27 mouse cellular contexts compared by ENCODE assay signal in the genomic region with DNA sequence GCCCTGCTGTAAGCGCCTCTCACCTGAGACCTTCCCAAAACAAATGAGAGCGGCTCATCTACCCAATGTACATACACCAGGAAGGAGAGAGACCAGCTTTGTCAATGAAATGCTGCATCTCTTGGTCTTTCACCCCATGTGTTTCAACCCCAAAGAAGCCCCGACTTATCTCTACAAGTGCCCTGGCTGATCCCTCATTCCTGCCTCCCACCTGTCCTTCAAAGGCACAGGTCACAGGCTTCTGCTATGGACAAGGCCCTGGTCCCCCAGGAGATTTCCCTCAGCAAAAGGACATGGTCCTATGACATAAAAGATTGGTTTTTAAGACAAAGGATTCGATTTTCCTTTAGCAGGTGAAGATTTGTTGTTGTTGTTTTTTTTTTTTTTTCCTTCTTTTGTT.
DNase-seq lines count a peak whose midpoint lies in the region; ATAC-seq lines count a peak whose summit lies in the region.
"Had no signal": no experiment of that assay in that cellular context is flagged by ENCODE, and none has a peak within 500 bp of the region (broad histone marks: within the 10 kb centered on the region; RNA-seq: fewer than 3 reads in every experiment).

No protein-coding gene starts in this region.

- H3K9me3 ChIP-seq in forebrain, embryonic 11.5 days (ENCODE audit: control insufficient read depth, low read length) = no peaks in the 10 kb centered on the region
- no peaks in the 10 kb centered on the region for H3K9me3 ChIP-seq in forebrain, embryonic 12.5 days
- H3K9me3 ChIP-seq in hindbrain, embryonic 10.5 days = no peaks in the 10 kb centered on the region
- H3K9me3 ChIP-seq in hindbrain, embryonic 16.5 days (ENCODE audit: control insufficient read depth, low read length) = no peaks in the 10 kb centered on the region
- H3K9me3 ChIP-seq in midbrain, embryonic 12.5 days = no peaks in the 10 kb centered on the region
- H3K9me3 ChIP-seq in midbrain, embryonic 16.5 days (replicated peaks; ENCODE audit: control insufficient read depth, low read length, poor library complexity, severe bottlenecking) = no peaks in the 10 kb centered on the region
- H3K9me3 ChIP-seq: embryonic facial prominence, embryonic 13.5 days; forebrain, embryonic 15.5 days; heart, embryonic 13.5 days; hindbrain, embryonic 13.5 days had no signal

- H3K4me2 ChIP-seq in forebrain, embryonic 11.5 days (ENCODE audit: low read depth, low read length, severe bottlenecking) = no peak overlapping the region
- no peak overlapping the region for H3K4me2 ChIP-seq in forebrain, embryonic 12.5 days
- H3K4me2 ChIP-seq in hindbrain, embryonic 16.5 days (ENCODE audit: low read length) = no peak overlapping the region
- H3K4me2 ChIP-seq in midbrain, embryonic 12.5 days (replicated peaks) = no peak overlapping the region
- H3K4me2 ChIP-seq in midbrain, embryonic 16.5 days (ENCODE audit: low read length) = no peak overlapping the region
- H3K4me2 ChIP-seq: embryonic facial prominence, embryonic 13.5 days; forebrain, embryonic 15.5 days; heart, embryonic 13.5 days; hindbrain, embryonic 13.5 days had no signal

- H3K4me3 ChIP-seq in forebrain, embryonic 11.5 days (ENCODE audit: low read depth, low read length) = no peak overlapping the region
- H3K4me3 ChIP-seq in forebrain, embryonic 12.5 days (replicated peaks) = no peak overlapping the region
- no peak overlapping the region for H3K4me3 ChIP-seq in hindbrain, embryonic 10.5 days
- H3K4me3 ChIP-seq in hindbrain, embryonic 16.5 days (ENCODE audit: low read length) = no peak overlapping the region
- H3K4me3 ChIP-seq in midbrain, embryonic 12.5 days = no peak overlapping the region
- H3K4me3 ChIP-seq in midbrain, embryonic 16.5 days (ENCODE audit: low read depth, low read length) = no peak overlapping the region
- H3K4me3 ChIP-seq: embryonic facial prominence, embryonic 13.5 days; erythroblast, embryonic 14.5 days; forebrain, embryonic 15.5 days; heart, embryonic 13.5 days; hindbrain, embryonic 13.5 days had no signal

- H3K9ac ChIP-seq in forebrain, embryonic 11.5 days (ENCODE audit: low read length) = no peak overlapping the region
- no peak overlapping the region for H3K9ac ChIP-seq in forebrain, embryonic 12.5 days
- no peak overlapping the region for H3K9ac ChIP-seq in hindbrain, embryonic 16.5 days (ENCODE audit: low read depth, low read length)
- H3K9ac ChIP-seq in midbrain, embryonic 12.5 days (replicated peaks) = no peak overlapping the region
- no peak overlapping the region for H3K9ac ChIP-seq in midbrain, embryonic 16.5 days (ENCODE audit: low read depth, low read length)
- H3K9ac ChIP-seq: embryonic facial prominence, embryonic 13.5 days; forebrain, embryonic 15.5 days; heart, embryonic 13.5 days; hindbrain, embryonic 13.5 days had no signal

- no peaks in the 10 kb centered on the region for H3K4me1 ChIP-seq in forebrain, embryonic 11.5 days (replicated peaks; ENCODE audit: control insufficient read depth, insufficient read depth, low read length)
- H3K4me1 ChIP-seq in forebrain, embryonic 12.5 days = peaks cover 18% of the 10 kb centered on the region
- peaks cover 36% of the 10 kb centered on the region for H3K4me1 ChIP-seq in hindbrain, embryonic 10.5 days (replicated peaks)
- H3K4me1 ChIP-seq in hindbrain, embryonic 16.5 days (ENCODE audit: control insufficient read depth, insufficient read depth, low read depth, low read length) = peaks cover 2% of the 10 kb centered on the region; the same call in 1 of the 2 replicates
- H3K4me1 ChIP-seq in midbrain, embryonic 12.5 days = peaks cover 14% of the 10 kb centered on the region
- peaks cover 6% of the 10 kb centered on the region; the same call in 1 of the 2 replicates for H3K4me1 ChIP-seq in midbrain, embryonic 16.5 days (ENCODE audit: control insufficient read depth, insufficient read depth, low read length)
- H3K4me1 ChIP-seq: embryonic facial prominence, embryonic 13.5 days; forebrain, embryonic 15.5 days had no signal

- no peak overlapping the region for H3K27ac ChIP-seq in forebrain, embryonic 11.5 days (ENCODE audit: low read depth, low read length)
- H3K27ac ChIP-seq in forebrain, embryonic 12.5 days = no peak overlapping the region
- peak overlapping the region; percentile 75 for H3K27ac ChIP-seq in hindbrain, embryonic 10.5 days
- H3K27ac ChIP-seq in hindbrain, embryonic 16.5 days (ENCODE audit: low read depth, low read length) = no peak overlapping the region
- H3K27ac ChIP-seq in midbrain, embryonic 12.5 days (replicated peaks) = peak overlapping the region; percentile 30; the same call in 1 of the 2 replicates
- H3K27ac ChIP-seq in midbrain, embryonic 16.5 days (ENCODE audit: low read length) = no peak overlapping the region
- H3K27ac ChIP-seq: embryonic facial prominence, embryonic 13.5 days; forebrain, embryonic 15.5 days; heart, embryonic 13.5 days; hindbrain, embryonic 13.5 days; hindbrain, postnatal 0 days had no signal

- 92% methylated on average over 4 of the region's 4 CpGs for WGBS in forebrain, embryonic 11.5 days
- WGBS in forebrain, embryonic 12.5 days = 94% methylated on average over 4 of the region's 4 CpGs
- 84% methylated on average over 4 of the region's 4 CpGs for WGBS in hindbrain, embryonic 10.5 days
- WGBS in hindbrain, embryonic 16.5 days = 89% methylated on average over 4 of the region's 4 CpGs
- WGBS in midbrain, embryonic 12.5 days = 84% methylated on average over 4 of the region's 4 CpGs
- 95% methylated on average over 4 of the region's 4 CpGs for WGBS in midbrain, embryonic 16.5 days

- no peaks in the 10 kb centered on the region for H3K36me3 ChIP-seq in forebrain, embryonic 11.5 days (ENCODE audit: control insufficient read depth, insufficient read depth, low read length)
- H3K36me3 ChIP-seq in forebrain, embryonic 12.5 days (replicated peaks) = no peaks in the 10 kb centered on the region
- H3K36me3 ChIP-seq in hindbrain, embryonic 10.5 days = no peaks in the 10 kb centered on the region
- H3K36me3 ChIP-seq in hindbrain, embryonic 16.5 days (ENCODE audit: control insufficient read depth, insufficient read depth, low read length) = no peaks in the 10 kb centered on the region
- H3K36me3 ChIP-seq in midbrain, embryonic 12.5 days = no peaks in the 10 kb centered on the region
- no peaks in the 10 kb centered on the region for H3K36me3 ChIP-seq in midbrain, embryonic 16.5 days (ENCODE audit: control insufficient read depth, insufficient read depth, low read length)
- H3K36me3 ChIP-seq: embryonic facial prominence, embryonic 13.5 days; forebrain, embryonic 15.5 days; G1E; heart, embryonic 13.5 days; hindbrain, embryonic 13.5 days had no signal

- peak; percentile 25 for DNase-seq in forebrain, embryonic 11.5 days (ENCODE audit: low spot score)
- no peak for DNase-seq in hindbrain, embryonic 10.5 days (ENCODE audit: low spot score)
- DNase-seq: adrenal gland, adult 2 months; adrenal gland, postnatal 14 days; B cell, adult 2 months; cerebellum, adult 11 months; cerebellum, adult 2 months; cerebellum, adult 9-11 months; cerebellum, postnatal 25 days; gastrocnemius, postnatal 10 days; gastrocnemius, postnatal 36 days; heart, postnatal 14 days; kidney, adult 18-20 months had no signal

- ATAC-seq in forebrain, embryonic 11.5 days (replicated peaks; ENCODE audit: low FRiP score) = no peak
- no peak for ATAC-seq in forebrain, embryonic 12.5 days (ENCODE audit: low FRiP score)
- no peak for ATAC-seq in hindbrain, embryonic 16.5 days
- no peak for ATAC-seq in midbrain, embryonic 12.5 days (ENCODE audit: low FRiP score, low read depth)
- ATAC-seq in midbrain, embryonic 16.5 days = no peak
- ATAC-seq: forebrain, embryonic 15.5 days; hindbrain, postnatal 0 days; inflammation-experienced regulatory T-cells, adult 6 months; intestine, embryonic 16.5 days; Patski had no signal

- no peaks in the 10 kb centered on the region for H3K27me3 ChIP-seq in forebrain, embryonic 11.5 days (ENCODE audit: control insufficient read depth, insufficient read depth, low read length)
- no peaks in the 10 kb centered on the region for H3K27me3 ChIP-seq in forebrain, embryonic 12.5 days
- H3K27me3 ChIP-seq in hindbrain, embryonic 10.5 days (ENCODE audit: insufficient read depth, poor library complexity, severe bottlenecking) = no peaks in the 10 kb centered on the region
- H3K27me3 ChIP-seq in hindbrain, embryonic 16.5 days (replicated peaks; ENCODE audit: control insufficient read depth, insufficient read depth, low read length) = no peaks in the 10 kb centered on the region
- no peaks in the 10 kb centered on the region for H3K27me3 ChIP-seq in midbrain, embryonic 12.5 days
- H3K27me3 ChIP-seq in midbrain, embryonic 16.5 days (ENCODE audit: control insufficient read depth, insufficient read depth, low read depth, low read length) = no peaks in the 10 kb centered on the region
- H3K27me3 ChIP-seq: embryonic facial prominence, embryonic 13.5 days; forebrain, embryonic 15.5 days; heart, embryonic 13.5 days; hindbrain, embryonic 13.5 days; Patski had no signal

Comparison
In these comparisons a context has a peak if more than half of its experiments do, and no peak if none do; other contexts are left out.
1. H3K27ac ChIP-seq: peak in hindbrain, embryonic 10.5 days (single experiment) and midbrain, embryonic 12.5 days (single experiment); none in forebrain, embryonic 11.5 days (single experiment), forebrain, embryonic 12.5 days (single experiment), hindbrain, embryonic 16.5 days (single experiment) and midbrain, embryonic 16.5 days (single experiment).